In the genomic region with DNA sequence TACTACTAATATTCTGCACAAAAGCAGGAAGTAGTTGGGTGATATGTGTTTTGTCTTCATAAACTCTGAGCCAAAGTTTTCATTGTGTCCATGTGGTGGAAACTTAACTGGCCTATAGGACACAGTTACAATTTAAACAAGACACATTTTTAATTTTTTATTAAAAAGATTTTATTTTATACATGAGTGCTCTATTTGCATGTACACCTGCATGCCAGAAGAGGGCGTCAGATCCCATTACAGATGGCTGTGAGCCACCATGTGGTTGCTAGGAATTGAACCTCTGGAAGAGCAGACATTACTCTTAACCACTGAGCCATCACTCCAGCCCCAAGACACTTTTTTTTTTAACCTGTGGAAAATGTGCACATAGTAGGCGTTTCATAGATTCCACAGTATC, we compare ENCODE assay signal across 17 mouse cellular contexts.
"Had no signal": no experiment of that assay in that cellular context is flagged by ENCODE, and none has a peak within 500 bp of the region (broad histone marks: within the 10 kb centered on the region; RNA-seq: fewer than 3 reads in every experiment).

No protein-coding gene starts in this region.

- DNase-seq: kidney, adult 8-10 months; kidney, postnatal 36 days; liver, embryonic 13.5 days; lung, embryonic 14.5 days; lung, postnatal 14 days; midbrain, embryonic 14.5 days; retina, postnatal 1 day; right cerebral cortex, postnatal 4 days; spleen, adult 18-20 months; thymus, adult 2 months; thymus, postnatal 25 days had no signal

- H3K4me2 ChIP-seq: intestine, embryonic 15.5 days; liver, embryonic 13.5 days; lung, embryonic 14.5 days; neural tube, embryonic 13.5 days had no signal

- H3K9ac ChIP-seq: intestine, embryonic 15.5 days; liver, embryonic 13.5 days; lung, embryonic 14.5 days; neural tube, embryonic 13.5 days had no signal

- ATAC-seq: intestine, embryonic 15.5 days had no signal

- H3K36me3 ChIP-seq: intestine, embryonic 15.5 days; liver, embryonic 13.5 days; neural tube, embryonic 13.5 days had no signal

- H3K9me3 ChIP-seq: intestine, embryonic 15.5 days; limb, embryonic 10.5 days; liver, embryonic 13.5 days; megakaryocyte, embryonic 14.5 days; neural tube, embryonic 13.5 days had no signal

- H3K27ac ChIP-seq: intestine, embryonic 15.5 days; left cerebral cortex, adult 2 months; limb, embryonic 10.5 days; liver, embryonic 13.5 days; macrophage; neural tube, embryonic 13.5 days had no signal

- H3K4me3 ChIP-seq: intestine, embryonic 15.5 days; left cerebral cortex, adult 2 months; liver, embryonic 13.5 days; megakaryocyte, embryonic 14.5 days; neural tube, embryonic 13.5 days had no signal

- H3K27me3 ChIP-seq: intestine, embryonic 15.5 days; liver, embryonic 13.5 days; megakaryocyte, embryonic 14.5 days; neural tube, embryonic 13.5 days had no signal
